Mouse (Mus musculus): Measurements from ENCODE around the gene Mob4. TPM values are rescaled to one million over a fixed set of nuclear protein-coding genes. Genes with fewer than 3 reads are reported as not detected.
A peak's percentile ranks its signal among the peaks of the same experiment; 100 is the strongest.

The Mob4 gene
- total RNA-seq, 2 experiments from 2014 or later = 30.3 to 35.4 TPM

DNA sequence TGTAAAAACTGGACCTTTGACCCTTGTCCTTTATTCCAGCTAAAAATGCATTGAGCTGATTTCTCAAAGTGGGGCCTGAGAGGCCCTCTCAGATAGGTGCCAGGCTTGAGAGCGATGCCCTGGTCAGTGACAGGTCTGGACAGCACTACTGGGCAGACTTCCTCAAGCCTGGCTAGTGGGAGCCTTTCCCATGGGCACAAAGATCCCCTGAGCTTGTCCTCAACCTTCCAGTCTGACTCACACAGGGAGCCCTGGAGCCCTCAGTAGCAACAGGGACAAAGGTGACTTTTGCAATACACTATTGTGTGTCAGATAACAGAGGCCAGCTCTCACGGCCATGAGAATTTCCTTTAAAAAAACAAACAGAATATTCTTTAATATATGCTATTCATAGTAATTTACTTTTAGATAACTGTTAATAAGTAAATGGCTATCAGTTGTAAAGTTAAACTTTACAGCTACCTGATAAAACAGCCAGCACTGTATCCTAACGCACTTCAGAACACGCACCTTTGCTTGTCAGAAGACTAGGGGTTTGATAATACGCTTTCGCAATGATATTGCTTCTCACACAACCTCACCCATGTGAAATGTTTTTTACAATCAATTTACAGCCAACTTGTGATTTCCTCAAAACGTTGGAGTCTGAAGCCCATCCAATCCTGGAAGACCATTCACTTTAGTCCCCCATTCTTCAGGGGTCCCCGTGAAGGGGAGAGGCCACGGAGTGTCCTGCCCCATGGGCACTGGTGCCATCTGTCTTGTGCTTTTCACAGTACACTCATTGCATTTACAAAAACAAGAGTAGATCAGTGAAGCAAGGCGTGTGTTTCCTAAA is 42.9 kb downstream of the Mob4 start:
- no peak for DNase-seq
- intact Hi-C loops (cut with DNase I) = no loop called here

DNA sequence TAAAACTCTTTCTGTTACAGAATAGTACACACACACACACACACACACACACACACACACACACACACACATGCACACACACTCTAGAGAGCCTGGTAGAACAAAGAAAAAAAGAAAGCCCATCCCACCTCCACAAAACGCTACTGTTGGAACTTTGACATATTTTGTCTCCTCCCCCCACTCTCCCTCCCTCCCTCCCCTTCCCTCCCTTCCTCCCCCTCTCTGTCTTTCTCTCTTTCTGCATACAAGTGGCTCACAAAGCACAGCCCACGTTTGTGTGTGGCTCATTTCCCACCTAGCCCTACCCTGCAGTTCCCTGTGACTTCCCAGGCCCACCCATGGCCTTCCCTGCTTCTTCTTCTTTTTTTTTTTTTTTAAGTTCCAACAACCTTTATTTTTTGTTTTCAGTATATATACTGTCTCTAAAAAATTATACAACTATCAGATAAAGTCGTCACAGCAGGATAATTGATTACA is 43.6 kb downstream of the Mob4 start:
- intact Hi-C loops (cut with DNase I) = no loop called here
- no peak for DNase-seq

DNA sequence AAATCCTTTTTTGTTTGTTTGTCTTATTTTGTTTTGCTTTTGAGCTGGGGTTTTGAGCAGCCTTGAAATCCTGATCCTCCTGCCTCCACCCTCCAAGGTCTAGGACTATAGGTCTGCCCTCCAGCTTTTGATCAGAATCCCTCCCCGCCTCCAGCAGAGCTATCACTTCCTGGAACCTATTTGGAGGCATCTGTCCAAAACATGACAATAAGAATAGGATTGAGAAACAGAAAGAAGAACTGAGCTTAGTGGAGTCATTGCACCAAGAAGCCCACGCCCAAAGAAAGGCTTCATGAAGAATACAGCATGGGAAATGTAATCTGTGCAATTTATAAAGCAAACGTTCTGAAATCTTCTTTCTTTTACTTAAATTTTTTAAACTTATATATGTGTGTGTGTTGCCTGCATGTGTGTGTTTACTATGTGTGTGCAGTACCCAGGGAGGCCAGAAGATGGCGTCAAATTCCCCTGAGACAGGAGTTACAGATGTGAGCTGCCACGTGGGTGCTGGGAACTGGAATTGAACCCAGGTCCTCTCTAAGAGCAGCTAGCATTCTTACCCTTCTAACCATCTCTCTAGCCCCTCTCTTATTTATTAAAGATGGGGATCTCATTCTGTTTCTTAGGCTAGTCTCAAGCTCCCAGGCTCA is 49.0 kb downstream of the Mob4 start:
- no peak for DNase-seq
- intact Hi-C loops (cut with DNase I) = no loop called here

DNA sequence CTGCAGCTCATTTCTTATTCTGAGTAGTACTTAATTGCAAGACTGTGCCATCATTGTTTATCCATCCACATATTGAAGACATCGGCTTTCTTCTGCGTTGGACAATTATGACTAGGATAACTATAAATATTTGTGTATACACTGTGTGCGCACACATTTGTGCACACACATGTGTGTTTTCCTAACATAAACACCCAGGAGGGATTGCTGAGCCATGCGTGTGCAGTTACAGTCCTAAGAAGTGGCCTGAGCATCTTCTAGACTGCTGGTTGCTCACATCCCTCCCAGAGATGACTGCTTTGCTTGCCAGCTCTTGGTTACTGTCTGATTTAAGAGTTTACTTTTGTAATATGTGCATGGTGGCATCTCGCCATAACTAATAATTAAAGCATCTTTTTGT is 51.4 kb downstream of the Mob4 start:
- intact Hi-C loops (cut with DNase I) = no loop called here

DNA sequence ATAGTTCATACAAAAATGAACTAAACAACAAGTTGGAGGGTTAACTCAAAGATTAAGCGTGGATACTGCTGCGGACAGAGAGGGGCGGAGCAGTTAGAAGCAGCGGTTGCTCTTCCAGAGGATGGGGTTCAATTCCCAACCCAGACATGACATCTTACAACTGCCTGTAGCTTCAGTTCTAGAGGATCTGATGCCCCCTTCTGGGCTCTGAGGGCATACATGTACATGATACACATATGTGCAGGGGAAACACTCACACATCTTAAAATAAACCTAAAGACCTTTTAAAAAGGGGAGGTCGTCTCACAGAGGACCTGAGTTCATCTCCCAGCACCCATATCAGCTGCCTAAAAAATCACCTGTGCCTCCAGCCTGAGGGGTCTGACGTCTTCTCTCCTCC is 54.7 kb downstream of the Mob4 start:
- intact Hi-C loops (cut with DNase I) = no loop called here
- no peak for DNase-seq

More for the DNA sequence above, 51.4 kb downstream of the Mob4 start:
- no peak for DNase-seq

DNA sequence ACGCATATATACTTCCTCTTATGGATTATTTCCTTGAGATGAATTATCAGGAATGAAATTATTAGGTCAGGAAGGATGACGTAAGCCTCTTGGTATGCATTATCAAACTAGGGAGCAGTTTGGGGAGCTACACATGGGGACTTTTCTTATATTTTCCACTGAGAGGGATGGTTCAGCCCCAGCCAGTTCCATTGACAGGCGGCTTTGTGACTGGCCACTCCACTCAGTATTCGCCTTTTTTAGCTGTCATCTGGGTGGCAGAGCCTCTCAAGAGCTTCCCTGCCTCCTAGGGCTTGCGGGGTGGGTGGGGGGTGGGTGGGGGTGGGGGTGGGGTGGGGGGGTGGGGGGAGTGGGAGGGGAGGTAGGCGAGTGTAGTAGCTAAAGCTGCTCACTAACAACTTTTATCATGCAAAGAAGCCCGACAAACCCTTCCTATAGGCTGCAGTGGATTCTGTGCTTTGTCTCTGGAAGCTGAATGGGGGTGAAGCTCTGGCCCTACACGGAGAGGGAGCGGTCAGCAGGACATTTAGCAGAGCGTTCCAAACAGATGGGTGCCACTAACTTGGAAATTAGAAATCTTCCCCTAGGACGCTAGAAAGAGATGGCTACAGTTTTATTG is 55.7 kb downstream of the Mob4 start:
- no peak for DNase-seq
- intact Hi-C loops (cut with DNase I) = no loop called here

DNA sequence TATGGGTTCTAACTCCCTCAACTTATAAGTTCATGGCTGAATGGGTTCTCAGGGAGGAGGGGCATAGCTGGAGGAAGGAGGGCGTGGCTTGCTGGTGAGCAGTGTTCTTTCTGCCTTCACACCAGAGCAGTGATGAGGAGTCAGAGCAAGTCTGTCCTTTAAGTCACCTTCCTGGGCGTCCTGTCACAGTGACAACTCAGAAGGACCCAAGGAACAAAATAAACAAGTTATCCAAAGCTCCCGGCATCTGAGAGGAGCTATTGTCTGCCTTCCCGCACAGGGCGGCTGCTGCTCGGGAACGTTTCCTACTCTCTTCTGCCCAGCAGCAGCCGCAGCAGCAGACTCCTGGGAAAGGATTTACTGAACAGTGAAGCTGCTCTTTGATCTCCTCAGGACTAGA is 61.0 kb downstream of the Mob4 start:
- intact Hi-C loops (cut with DNase I) = loop anchor here (5.0 kb wide), 2 partner anchors 45 to 170 kb away; partner anchors contain the start of genes Boll and Mars2
- DNase-seq = no peak

DNA sequence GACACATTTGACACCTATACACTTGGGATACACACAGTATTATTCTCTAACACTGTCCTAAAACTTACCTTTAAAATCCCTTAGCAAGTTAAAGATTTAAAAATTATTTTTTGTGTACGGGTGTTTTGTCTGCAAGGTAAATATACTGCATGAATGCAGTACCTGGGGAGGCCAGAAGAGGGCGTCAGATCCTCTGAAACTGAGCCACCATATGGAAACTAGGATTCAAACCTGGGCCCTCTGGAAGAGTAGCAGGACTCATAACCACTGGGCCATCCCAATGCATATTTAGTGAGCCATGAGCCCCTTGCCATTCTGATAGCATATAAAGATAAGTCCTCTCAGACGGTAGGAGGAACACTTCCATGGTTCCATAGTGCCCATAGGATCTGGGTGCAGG is 61.8 kb downstream of the Mob4 start:
- peak in 1 of 2 experiments; percentile 52 for DNase-seq
- intact Hi-C loops (cut with DNase I) = loop anchor here (5.0 kb wide), 2 partner anchors 44 to 169 kb away; partner anchors contain the start of genes Boll and Mars2

DNA sequence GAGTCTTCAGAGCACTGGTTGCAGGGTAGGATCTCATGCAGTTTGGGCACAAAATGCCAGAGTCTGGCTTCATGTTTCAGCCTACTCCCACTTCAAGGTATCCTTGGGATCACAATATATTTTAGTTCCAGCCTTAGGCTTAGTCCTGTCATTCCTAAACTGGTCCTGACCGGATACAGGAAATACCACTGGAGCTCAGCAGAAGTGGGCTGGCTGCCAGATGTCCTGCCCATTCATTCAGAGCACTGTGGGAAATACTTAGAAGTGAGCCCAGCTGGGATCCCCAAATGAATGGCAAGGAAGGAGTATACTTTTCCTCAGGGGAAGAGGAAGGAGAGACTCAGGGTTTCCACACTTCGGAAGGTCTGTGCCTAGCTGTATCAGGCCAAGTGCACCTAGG is 62.3 kb downstream of the Mob4 start:
- intact Hi-C loops (cut with DNase I) = loop anchor here (5.0 kb wide), 2 partner anchors 44 to 169 kb away; partner anchors contain the start of genes Boll and Mars2
- peak; percentile 43 to 57 for DNase-seq

DNA sequence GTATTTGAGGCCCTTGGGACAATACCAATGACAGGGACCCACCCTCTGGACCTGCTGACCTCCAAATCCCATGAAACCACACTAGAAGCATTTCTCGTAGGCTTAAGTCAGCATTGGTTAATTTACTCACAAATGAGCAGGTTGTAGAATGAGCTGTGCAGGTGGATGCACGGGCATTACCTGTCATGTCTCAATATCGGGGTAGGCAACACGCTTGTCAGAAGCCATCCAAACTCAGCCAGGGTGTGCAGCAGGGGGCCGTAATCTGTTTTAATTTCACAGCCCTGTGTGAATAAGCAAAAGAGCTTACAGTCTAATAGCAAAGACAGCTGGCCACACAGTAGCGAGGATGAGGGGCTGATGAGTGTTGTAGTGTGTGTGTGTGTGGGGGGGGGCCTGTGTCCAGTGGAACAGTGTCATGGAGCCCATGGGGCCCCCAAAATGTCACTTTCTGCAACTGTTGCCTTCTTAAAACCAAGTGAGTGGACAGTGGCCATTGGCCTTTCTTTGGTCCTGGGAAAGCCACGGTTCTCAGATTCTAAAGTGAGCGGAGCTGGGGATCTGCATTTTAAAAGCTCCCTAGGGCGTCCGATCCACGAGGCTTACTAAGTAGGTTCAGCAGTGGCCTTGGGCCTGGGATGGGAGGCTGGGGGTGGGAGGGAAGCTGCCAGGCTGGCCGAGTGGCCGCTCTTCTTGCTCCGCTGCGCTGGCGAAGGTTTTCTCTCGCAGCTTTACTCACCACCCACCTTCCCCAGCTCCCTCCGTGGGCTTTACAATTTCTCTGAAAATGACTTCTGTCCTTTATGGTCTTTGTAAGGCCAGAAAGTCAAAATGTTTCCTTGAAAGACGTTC is 63.3 kb downstream of the Mob4 start:
- no peak for DNase-seq
- intact Hi-C loops (cut with DNase I) = loop anchor here (5.0 kb wide), 2 partner anchors 43 to 168 kb away; partner anchors contain the start of genes Boll and Mars2

DNA sequence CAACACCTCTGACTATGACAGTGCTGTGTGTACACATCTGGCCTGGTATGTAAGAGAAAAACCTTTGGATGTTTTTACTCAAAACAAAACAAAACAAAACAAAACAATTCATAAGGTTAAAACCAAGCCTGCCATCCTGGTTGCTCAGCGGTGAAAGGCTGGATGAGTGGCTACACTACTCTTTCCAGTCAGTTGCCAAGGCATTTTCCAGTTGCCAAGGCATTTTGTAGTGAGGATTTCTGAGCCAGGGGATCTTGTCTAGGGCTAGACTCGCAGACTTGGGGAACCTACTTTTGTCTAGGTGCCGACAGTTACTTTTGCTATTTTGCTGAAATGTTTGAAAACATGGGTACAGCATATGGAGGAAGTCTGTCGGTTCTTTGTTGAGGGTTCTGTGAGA is 64.0 kb downstream of the Mob4 start:
- intact Hi-C loops (cut with DNase I) = no loop called here
- no peak for DNase-seq

DNA sequence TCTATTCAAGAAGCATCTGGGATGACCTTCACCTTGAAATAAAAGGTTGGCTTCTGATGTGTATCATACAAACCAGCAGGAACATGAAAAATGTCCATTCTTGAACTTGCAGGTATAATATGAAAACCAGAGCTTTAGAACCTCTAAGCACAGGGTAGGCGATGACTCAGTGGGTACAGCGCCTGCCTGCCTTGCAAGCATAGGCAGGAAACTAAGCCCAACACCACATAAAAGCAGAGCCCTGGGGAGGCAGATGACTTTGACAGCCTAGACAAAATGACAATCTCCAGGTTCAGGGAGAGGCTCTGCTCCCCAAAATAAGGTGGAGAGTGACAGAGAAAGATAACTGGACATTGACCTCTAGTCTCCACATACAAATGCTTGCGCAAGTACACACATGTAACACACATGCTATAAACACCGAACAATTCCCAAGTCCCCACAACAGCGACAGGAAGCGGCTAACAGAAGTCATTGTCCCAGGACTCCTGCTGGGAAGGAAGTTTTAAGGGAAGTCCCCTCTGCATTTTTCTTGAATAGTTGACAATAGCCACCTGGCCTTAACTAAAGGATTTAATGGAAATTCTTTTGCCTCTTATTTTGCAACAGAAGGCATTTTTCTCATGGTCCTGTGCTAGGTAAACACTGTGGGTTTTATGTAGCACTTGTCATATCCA is 65.4 kb downstream of the Mob4 start:
- DNase-seq = no peak
- intact Hi-C loops (cut with DNase I) = no loop called here

DNA sequence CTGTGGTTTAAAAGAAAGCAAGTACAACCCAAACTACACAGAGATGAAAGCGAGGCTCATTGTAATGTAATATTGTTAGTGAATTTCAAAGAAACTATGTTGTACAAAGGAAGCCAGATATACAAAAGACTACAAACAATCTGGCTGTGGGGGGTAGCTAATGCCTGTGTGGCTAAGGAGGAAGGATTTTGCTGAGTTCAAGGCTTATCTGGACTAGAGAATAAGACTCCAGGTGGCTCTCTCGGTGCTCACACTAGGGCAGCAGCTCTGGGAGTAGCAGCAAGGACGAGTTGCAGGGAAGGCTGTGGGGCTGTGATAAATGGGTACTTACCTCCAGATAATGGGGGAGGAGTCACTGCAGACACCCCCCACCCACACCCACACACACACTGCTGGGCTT is 67.7 kb downstream of the Mob4 start:
- intact Hi-C loops (cut with DNase I) = no loop called here
- DNase-seq = no peak

DNA sequence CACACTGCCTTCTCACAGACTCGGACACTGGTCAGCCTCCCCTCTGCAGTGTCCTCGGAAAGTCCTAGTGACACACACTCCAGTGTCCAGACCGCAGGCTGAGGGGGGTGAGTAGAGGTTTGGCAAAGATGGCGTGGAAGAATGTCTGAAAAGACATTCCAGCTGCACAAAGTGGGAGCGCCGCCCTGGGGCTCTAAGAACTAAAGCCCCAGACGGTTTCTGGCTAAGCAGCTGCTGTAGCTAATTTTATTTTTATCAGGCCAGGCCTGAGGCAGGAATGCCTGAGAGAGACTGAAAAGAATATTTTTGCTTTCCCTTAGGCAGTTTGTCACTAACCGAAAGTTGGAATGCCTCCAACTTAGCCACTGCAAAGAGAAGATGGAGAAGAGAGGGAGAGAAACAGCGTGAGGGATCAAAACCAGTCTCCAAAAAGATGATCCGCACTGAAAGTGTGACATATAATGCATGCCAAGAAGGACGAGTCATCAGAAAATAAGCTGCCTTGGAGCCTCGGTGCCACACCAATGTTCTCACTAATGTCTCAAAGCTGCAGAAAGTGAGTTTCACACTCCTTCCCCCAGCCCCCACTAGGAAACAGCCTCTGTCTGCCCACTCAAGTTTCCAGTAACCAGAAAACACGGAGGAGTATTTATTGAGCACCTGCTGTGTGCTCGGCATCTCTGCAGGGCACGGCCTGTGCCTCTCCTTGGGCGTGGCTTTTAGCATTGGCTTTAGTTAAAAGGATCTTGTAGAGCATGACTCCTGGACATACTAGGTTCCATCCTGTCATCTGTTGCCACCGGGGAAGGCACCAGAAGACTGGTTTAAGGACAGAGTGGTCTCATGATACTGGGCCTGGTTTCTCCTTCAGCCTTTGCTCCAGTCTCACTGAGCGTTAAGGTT is 71.1 kb downstream of the Mob4 start:
- DNase-seq = peak; percentile 42 to 65
- intact Hi-C loops (cut with DNase I) = no loop called here

Other genes with a start within 250 kb of the Mob4 start
- 10 to 100 TPM; 13.2 to 15.7 TPM for gene Ankrd44, start 204.8 kb upstream of the Mob4 start, total RNA-seq (2021)
- gene Sf3b1, start 103.8 kb upstream of the Mob4 start, total RNA-seq (2021) = 10 to 100 TPM; 76.4 to 83.0 TPM
- gene Coq10b, start 78.5 kb upstream of the Mob4 start, total RNA-seq (2021) = 10 to 100 TPM; 38.0 to 76.2 TPM
- 100 to 1,000 TPM; 167 to 177 TPM for gene Hspe1, start 43.1 kb upstream of the Mob4 start, total RNA-seq (2021)
- gene Hspd1, start 43.0 kb upstream of the Mob4 start, total RNA-seq (2021) = 100 to 1,000 TPM; 382 to 415 TPM
- 10 to 100 TPM; 12.7 to 13.9 TPM for gene Rftn2, start 95.6 kb downstream of the Mob4 start, total RNA-seq (2021)
- gene Mars2, start 105.9 kb downstream of the Mob4 start, total RNA-seq (2021) = 1 to 10 TPM; 4.6 to 4.9 TPM
- not detected for gene Boll, start 232.2 kb downstream of the Mob4 start, total RNA-seq (2021)

Data from heart, postnatal 36 days (tissue).